Mouse (Mus musculus): Measurements from ENCODE around the gene Piga. TPM values are rescaled to one million over a fixed set of nuclear protein-coding genes. Genes with fewer than 3 reads are reported as not detected.

The Piga gene
- total RNA-seq, 4 experiments from 2014 or later, result 6.0 to 6.9 (median 6.2) TPM

DNA sequence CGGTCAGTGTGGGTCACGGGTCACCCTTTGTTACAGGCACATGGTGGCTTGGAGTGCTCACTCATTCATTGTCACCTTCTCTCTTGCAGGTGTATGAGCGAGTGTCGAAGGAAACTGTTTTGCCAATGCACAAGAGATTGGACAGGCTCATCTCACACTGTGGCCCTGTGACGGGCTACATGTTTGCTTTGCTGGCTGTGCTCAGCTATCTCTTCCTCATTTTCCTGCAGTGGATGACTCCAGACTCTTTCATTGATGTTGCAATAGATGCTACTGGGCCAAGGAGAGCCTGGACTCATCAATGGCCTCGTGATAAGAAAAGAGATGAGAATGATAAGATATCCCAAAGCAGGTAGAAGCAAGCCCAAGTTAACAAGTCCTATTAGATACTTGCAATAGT is 12.0 kb downstream of the Piga start:
- no peak for DNase-seq (ENCODE audit: low spot score in 2 of 2)

DNA sequence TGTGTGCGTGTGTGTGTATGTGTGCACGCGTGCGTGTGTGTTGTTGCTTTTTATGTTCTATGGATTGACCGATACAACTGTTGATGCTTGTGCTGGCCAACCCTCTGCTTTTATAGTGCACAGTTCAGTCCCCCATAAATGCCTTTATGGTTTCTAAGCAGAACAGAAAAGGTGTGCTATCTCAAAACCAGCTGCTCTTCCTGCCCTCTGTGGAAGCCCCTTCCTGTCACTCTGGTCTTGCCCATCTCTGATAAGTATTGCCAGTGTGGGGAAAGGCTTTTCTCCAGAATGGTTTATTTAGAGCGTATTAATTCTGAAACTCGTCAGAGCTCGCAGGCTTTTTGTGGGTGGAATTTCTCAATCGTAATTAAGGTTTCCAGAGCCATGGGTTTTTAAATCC is 13.1 kb downstream of the Piga start:
- no peak for DNase-seq (ENCODE audit: low spot score in 2 of 2)

DNA sequence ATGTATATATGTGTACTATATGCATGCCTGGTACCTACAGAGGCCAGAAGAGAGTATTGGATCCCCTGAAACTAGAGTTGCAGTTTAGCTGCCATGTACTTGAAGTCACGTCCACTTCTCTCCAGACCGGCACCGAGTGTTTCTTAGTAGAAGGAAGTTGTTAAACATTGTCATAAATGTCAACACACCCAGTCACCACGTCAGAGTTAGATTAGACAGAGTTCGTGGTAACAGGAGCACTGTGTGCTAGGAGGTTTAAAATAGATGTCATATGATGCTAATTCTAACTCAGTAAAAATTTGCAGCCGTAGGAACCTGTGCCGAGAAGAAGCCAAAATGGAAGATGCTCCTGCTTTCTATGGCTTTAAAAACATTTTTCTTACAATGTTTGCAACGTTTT is 17.1 kb downstream of the Piga start, which contains the start of gene Asb11:
Gene Asb11, plus strand, starts transcription at position 286 of the 400 bp plus-strand sequence.
- DNase-seq (ENCODE audit: low spot score in 2 of 2), result no peak

DNA sequence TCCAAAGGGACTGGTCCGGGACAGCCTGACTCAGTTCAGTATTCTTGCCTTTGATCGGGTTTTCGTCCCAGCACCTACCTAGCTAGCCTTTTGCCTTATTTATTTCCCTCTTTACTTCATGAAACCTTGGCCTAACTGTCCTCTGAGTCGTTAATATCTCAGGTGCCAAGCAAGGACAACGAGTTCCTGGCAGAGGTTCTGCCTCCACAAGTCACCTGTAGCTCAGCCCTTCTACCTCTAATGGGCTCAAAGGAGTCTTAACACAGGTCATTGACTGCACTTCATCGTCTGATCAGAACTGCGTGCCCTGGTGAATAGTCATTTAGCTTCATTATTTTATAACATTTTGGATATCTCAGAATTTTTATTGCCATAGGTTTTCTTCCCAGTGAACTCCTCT is 19.9 kb downstream of the Piga start:
- no peak for DNase-seq (ENCODE audit: low spot score in 2 of 2)

DNA sequence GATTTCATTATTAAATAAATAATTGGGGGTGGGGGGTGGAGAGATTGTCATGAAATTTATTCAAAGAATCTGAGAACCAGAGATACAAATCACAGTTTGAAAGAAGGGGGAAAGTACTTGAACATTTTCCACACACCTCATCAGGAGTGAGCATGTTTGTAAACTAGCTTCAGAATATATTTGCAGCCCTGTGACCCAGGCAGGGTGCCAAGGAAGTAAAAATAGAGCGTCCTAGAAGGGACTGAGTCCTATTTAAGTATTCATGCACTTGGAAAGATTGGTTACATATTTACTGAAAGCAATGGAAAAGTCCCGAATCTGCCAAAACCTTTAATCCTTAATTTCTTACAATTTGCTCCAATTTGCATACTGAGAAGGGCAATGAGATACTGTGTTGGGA is 20.6 kb downstream of the Piga start:
- DNase-seq (ENCODE audit: low spot score in 2 of 2), result no peak

DNA sequence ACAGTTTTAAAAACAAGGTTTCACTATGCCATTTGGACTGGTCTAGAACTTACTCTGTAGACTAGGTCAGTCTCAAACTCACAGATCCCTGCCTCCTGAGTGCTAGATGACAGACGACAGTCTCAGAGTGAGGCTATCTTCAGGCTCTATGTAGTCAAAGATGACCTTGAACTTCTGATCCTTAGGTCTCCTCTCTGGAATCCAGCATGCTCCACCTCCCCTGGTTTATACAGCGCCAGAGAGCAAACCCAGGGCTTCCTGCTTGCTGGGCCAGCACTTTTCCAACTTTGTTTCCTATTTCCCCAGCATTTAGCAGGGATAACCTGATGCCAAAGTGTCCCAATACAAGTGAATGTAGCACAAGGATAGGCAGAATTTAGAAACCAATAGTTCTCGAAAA is 21.1 kb downstream of the Piga start:
- DNase-seq (ENCODE audit: low spot score in 2 of 2), result no peak

DNA sequence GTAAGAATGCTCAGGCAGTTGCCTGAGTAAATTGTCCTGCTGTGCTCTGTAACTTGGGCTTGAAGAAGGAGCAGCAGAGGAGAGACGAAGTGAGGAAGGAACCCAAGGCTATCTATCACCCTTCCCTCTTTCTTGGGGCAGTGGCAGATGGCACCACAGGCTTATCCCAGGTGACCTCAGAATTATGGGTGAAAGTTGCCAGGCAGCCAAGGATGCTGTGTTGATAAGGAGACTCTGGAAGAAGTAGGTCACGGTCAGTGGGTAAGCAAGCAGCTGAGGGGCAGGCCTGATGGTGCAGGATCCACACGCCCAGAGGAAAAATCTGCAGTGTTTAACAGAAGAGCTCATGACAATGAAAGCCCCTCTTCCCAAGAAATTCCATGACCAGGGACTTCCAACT is 21.7 kb downstream of the Piga start:
- DNase-seq (ENCODE audit: low spot score in 2 of 2), result no peak

DNA sequence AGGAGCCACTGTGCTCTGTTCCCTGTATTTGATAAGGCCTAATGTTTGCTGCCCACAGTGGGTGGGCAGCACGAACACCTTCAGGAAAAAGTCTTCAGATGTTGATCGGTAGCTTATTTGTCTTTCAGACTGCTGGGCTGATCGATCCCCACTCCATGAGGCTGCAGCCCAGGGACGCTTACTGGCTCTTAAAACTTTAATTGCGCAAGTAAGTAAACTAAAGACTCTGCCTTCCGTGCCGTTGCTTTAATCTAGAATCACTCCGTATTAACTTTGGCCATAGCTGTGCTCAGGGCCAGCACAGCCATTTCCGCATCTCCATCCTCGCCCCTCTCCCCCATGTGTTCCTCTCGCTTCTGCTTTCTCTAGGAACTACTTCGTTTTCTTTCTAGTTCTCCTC is 26.0 kb downstream of the Piga start:
- DNase-seq (ENCODE audit: low spot score in 2 of 2), result no peak

DNA sequence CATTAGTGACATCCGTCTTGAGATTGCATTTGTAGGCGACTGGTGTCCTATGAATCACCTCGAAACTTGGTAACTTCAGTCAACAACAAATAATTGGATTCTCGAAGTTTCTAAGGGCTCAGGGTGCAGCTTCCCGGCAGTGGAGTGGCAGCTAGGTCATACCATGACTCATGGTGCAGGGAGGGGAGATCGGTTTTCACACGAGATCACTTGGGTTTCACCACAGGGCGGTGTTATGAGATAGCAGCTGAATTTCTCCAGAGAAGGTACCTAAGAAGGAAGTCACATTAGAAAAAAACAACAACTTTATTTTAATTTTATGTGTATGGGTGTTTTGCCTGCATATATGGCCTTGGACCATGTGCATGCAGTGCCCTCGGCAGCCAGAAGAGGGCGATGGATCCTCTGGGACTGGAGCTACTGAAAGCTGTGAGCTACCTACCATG is 26.5 kb downstream of the Piga start:
- no peak for DNase-seq (ENCODE audit: low spot score in 2 of 2)

DNA sequence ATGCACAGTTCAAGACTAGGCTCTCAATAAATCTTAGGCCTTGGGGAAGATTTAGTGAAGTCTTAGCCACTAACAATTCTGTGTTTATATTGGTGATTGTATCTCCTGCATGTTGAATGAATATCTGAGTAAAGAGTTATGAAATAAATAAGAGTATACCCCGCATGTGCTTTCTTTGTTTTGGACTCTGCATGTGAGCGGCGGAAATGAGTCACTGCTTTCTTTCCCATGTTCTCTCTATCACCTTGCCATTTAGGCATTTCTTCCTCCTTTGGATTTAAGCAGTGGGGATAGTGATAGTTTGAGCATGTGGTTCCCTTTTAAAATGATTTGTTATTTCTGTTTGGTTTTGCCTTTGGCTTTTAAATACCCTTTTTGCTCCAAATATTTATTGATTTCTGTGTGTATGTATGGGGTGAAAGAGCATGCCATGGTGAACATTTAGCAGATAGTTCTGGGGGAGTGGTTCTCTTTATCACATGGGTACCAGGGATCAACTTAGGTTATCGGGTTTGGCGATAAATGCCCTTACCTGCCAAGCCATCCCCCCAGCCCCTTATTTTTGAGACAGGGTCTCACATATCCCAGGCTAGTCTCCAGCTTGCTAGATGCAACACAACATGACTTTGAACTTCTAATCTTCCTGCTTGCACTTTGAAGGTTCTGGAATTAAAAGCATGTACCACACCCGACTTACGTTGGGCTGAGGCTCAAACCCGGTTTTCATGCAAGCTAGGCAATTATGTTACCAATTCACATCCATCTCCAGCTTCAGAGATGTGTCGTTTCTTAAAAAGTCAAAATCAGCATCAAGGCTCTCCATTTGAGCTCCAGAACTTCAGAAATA is 27.5 kb downstream of the Piga start:
- no peak for DNase-seq (ENCODE audit: low spot score in 2 of 2)

DNA sequence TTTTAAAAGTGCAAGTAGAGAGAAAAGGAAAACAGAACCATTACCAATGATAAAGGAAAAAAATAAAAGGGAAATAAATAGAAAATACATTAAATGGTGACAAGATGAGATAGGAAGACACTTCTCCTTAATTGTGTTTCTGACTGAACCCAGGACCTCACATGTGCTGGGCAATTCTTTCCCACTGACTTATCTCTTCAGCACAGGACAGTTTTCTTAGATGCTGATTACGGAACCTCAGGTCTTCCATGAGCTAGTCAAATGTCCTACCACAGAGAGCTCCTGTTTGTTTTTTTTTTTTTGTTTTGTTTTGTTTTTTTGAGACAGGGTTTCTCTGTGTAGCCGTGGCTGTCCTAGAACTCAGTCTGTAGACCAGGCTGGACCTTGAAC is 28.1 kb downstream of the Piga start:
- no peak for DNase-seq (ENCODE audit: low spot score in 2 of 2)

DNA sequence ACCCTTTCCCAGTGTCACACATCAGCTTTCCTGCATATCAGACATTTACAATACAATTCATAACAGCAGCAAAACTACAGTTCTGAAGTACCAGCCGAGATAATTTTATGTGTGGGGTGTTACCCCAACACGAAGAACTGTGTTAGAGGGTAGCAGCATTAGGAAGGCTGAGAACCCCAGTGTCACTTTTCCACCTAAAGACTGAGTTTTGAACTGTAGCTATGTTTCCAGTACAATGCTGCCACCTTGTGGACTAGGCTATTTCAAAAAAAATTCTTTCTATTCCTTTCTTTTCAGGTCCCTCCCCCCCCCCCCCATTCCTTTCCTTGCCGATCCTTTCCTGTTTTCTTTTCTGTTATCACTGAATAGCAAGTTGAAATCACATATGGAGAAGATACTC is 29.6 kb downstream of the Piga start:
- no peak for DNase-seq (ENCODE audit: low spot score in 2 of 2)

DNA sequence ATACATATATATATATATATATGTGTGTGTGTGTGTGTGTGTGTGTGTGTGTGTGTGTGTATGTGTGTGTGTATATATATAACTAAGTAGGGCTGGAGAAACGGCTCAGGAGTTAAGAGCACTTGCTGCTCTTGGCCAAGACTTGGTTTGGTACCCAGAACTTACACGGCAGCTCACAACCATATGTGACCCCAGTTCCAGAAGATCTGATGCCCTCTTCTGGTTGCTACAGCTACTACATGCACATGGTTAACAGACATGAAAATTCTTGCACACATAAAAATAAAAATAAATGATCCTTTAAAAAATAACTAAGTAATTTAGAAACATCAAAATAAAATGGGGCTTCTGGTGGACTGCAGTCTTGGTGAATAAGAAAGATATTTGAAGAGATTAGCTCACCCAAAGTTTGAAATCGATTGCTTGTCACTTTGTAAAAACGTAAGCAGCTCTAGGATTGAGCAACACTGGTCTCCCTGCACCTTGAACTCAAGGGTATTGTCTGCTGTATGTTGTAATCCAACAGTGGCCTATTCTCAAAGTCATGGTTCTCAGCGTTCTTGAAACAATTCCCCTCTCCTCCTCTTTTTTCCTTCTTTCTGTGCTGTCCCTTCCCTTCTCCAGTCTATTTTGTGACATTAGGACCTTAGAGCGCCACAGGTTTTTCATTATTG is 39.8 kb downstream of the Piga start:
- no peak for DNase-seq (ENCODE audit: low spot score in 2 of 2)

Other genes starting within 250 kb of the Piga start
- 1 to 10 TPM; 1.1 to 1.6 (median 1.3) TPM for gene Bmx, start 161.6 kb upstream of the Piga start, total RNA-seq (2022)
- 10 to 100 TPM in 3 of 4 experiments, 1 to 10 TPM in 1; 8.9 to 11.1 (median 10.4) TPM for gene Pir, start 150.4 kb upstream of the Piga start, total RNA-seq (2022)
- gene Vegfd, start 46.4 kb upstream of the Piga start, total RNA-seq (2022), result 1 to 10 TPM; 2.1 to 3.2 (median 2.3) TPM
- gene Asb11, start 17.2 kb downstream of the Piga start, total RNA-seq (2022), result 1 to 10 TPM; 5.3 to 7.6 (median 6.4) TPM
- gene Asb9, start 86.5 kb downstream of the Piga start, total RNA-seq (2022), result not detected

All from left cerebral cortex, adult 8-10 months (tissue).